Mouse (Mus musculus): Measurements from ENCODE around the gene 4931409K22Rik.
A peak's percentile ranks its signal among the peaks of the same experiment; 100 is the strongest.

4931409K22Rik gene

GRCm38 (mm10) chr5:24556709-24557108, at the start of gene 4931409K22Rik:
Gene 4931409K22Rik (minus strand): TSS chr5:24556809.
- DNase-seq (ENCODE audit: low spot score in 2 of 2) = no peak

- DNase-seq (ENCODE audit: low spot score in 2 of 2) = no peak
Measured at GRCm38 (mm10) chr5:24605980-24606665, 49.5 kb upstream of the 4931409K22Rik start.

GRCm38 (mm10) chr5:24605321-24605979, 48.8 kb upstream of the 4931409K22Rik start:
- DNase-seq (ENCODE audit: low spot score in 2 of 2) = no peak

GRCm38 (mm10) chr5:24604656-24605100, 48.1 kb upstream of the 4931409K22Rik start:
- peak; percentile 70 to 73 for DNase-seq (ENCODE audit: low spot score in 2 of 2)

- DNase-seq (ENCODE audit: low spot score in 2 of 2) = peak in 1 of 2 experiments; percentile 70
Measured at GRCm38 (mm10) chr5:24604080-24604655, 47.6 kb upstream of the 4931409K22Rik start.

- no peak for DNase-seq (ENCODE audit: low spot score in 2 of 2)
Measured at GRCm38 (mm10) chr5:24603431-24604010, 46.9 kb upstream of the 4931409K22Rik start.

GRCm38 (mm10) chr5:24602751-24603343, 46.2 kb upstream of the 4931409K22Rik start:
- peak in 1 of 2 experiments; percentile 56 for DNase-seq (ENCODE audit: low spot score in 2 of 2)

GRCm38 (mm10) chr5:24601911-24602750, 45.5 kb upstream of the 4931409K22Rik start:
- peak in 1 of 2 experiments; percentile 57 for DNase-seq (ENCODE audit: low spot score in 2 of 2)

GRCm38 (mm10) chr5:24601071-24601835, 44.6 kb upstream of the 4931409K22Rik start:
- no peak for DNase-seq (ENCODE audit: low spot score in 2 of 2)

- DNase-seq (ENCODE audit: low spot score in 2 of 2) = no peak
Measured at GRCm38 (mm10) chr5:24600236-24600635, 43.6 kb upstream of the 4931409K22Rik start.

GRCm38 (mm10) chr5:24599137-24599536, 42.5 kb upstream of the 4931409K22Rik start:
- DNase-seq (ENCODE audit: low spot score in 2 of 2) = no peak

GRCm38 (mm10) chr5:24598570-24599006, 42.0 kb upstream of the 4931409K22Rik start:
- DNase-seq (ENCODE audit: low spot score in 2 of 2) = peak in 1 of 2 experiments; percentile 31

- DNase-seq (ENCODE audit: low spot score in 2 of 2) = peak in 1 of 2 experiments; percentile 36
Measured at GRCm38 (mm10) chr5:24597901-24598569, 41.4 kb upstream of the 4931409K22Rik start.

- peak; percentile 81 to 89 for DNase-seq (ENCODE audit: low spot score in 2 of 2)
Measured at GRCm38 (mm10) chr5:24597221-24597728, 40.7 kb upstream of the 4931409K22Rik start.

GRCm38 (mm10) chr5:24596519-24597171, 40.0 kb upstream of the 4931409K22Rik start:
- peak; percentile 76 for DNase-seq (ENCODE audit: low spot score in 2 of 2)

- DNase-seq (ENCODE audit: low spot score in 2 of 2) = no peak
Measured at GRCm38 (mm10) chr5:24595786-24596380, 39.3 kb upstream of the 4931409K22Rik start.

- DNase-seq (ENCODE audit: low spot score in 2 of 2) = no peak
Measured at GRCm38 (mm10) chr5:24595261-24595660, 38.7 kb upstream of the 4931409K22Rik start.

- no peak for DNase-seq (ENCODE audit: low spot score in 2 of 2)
Measured at GRCm38 (mm10) chr5:24594346-24594745, 37.7 kb upstream of the 4931409K22Rik start.

Measured in right cerebral cortex, adult 2 months (tissue).